Mouse (Mus musculus) testis, adult 2 months (tissue): ENCODE data around the gene Lta.

ENCODE experiments used
- CTCF ChIP-seq: fragments of 200-500 bp; IDR thresholded peaks from 2 replicates; pipeline ENCODE4 v1.5.1; 2012; ENCODE audit warnings: low read depth, mild to moderate bottlenecking, inconsistent platforms, low read length, moderate library complexity; ENCODE audit not compliant: control insufficient read depth, insufficient read depth, insufficient replicate concordance
- POLR2A ChIP-seq: fragments of 200-500 bp; IDR thresholded peaks from 2 replicates; pipeline ENCODE4 v1.6.1; 2012; ENCODE audit warnings: low read depth, mild to moderate bottlenecking, inconsistent platforms, low read length, moderate library complexity; ENCODE audit not compliant: control insufficient read depth

GRCm38 (mm10) chr17:35210593-35210992 lies 5.4 kb upstream of the Lta start:
- TF ChIP-seq POLR2A = no peak
- no peak for TF ChIP-seq CTCF
